Mouse (Mus musculus): ENCODE measurements around the gene Tmtc2. TPM values are rescaled to one million over a fixed set of nuclear protein-coding genes. Genes with fewer than 3 reads are reported as not detected.

The Tmtc2 gene
- total RNA-seq, 1 experiment, result 0.89 TPM

- H3K36me3 ChIP-seq (ENCODE audit: control insufficient read depth, insufficient read depth, low read length, poor library complexity, severe bottlenecking), result no peaks in the 10 kb centered on the region
- in situ Hi-C loops (cut with MboI; ENCODE audit: low sequenced_read_pairs in 2 of 2, unreplicated experiment in 2 of 2), result no loop called here
- H3K4me3 ChIP-seq (ENCODE audit: insufficient read depth in 1 of 2, low read depth in 1 of 2, low read length in 2 of 2, poor library complexity in 1 of 2, severe bottlenecking in 1 of 2), result no peak overlapping the region
- no peak for TF ChIP-seq HCFC1 (IDR thresholded peaks at IDR 0.05; ENCODE audit: borderline replicate concordance, insufficient read depth, low read length)
- TF ChIP-seq CHD2 (IDR thresholded peaks at IDR 0.05; ENCODE audit: low read depth, low read length), result no peak
- no peak for TF ChIP-seq MAFK (IDR thresholded peaks at IDR 0.05; ENCODE audit: insufficient read depth, low read depth, low read length)
- no peak for TF ChIP-seq ZNF384 (IDR thresholded peaks at IDR 0.05; ENCODE audit: low read depth, low read length)
- TF ChIP-seq ZC3H11A (IDR thresholded peaks at IDR 0.05; ENCODE audit: borderline replicate concordance, low read depth, low read length), result no peak
- H3K9me3 ChIP-seq (ENCODE audit: control insufficient read depth, insufficient read depth, low read depth, low read length), result no peaks in the 10 kb centered on the region
- H3K27ac ChIP-seq (ENCODE audit: insufficient read depth, low read depth, low read length, poor library complexity, severe bottlenecking), result no peak overlapping the region
- no peaks in the 10 kb centered on the region for H3K4me1 ChIP-seq (ENCODE audit: control insufficient read depth in 2 of 2, insufficient read depth in 2 of 2, low read length in 2 of 2, poor library complexity in 1 of 2)
- DNase-seq (ENCODE audit: low read depth, low spot score), result no peak
- H3K9ac ChIP-seq (ENCODE audit: insufficient read depth, low read depth, low read length, poor library complexity, severe bottlenecking), result no peak overlapping the region
Observed at GRCm38 (mm10) chr10:105153789-105154188, 420.5 kb downstream of the Tmtc2 start.

GRCm38 (mm10) chr10:105144382-105144781 lies 429.9 kb downstream of the Tmtc2 start:
- DNase-seq (ENCODE audit: low read depth, low spot score), result no peak
- Histone ChIP-seq H3K4me1 (ENCODE audit: control insufficient read depth in 2 of 2, insufficient read depth in 2 of 2, low read length in 2 of 2, poor library complexity in 1 of 2) (no peaks in the 10 kb centered on the region), H3K9ac (ENCODE audit: insufficient read depth, low read depth, low read length, poor library complexity, severe bottlenecking) (no peak overlapping the region), H3K27ac (ENCODE audit: insufficient read depth, low read depth, low read length, poor library complexity, severe bottlenecking) (no peak overlapping the region), H3K9me3 (ENCODE audit: control insufficient read depth, insufficient read depth, low read depth, low read length) (no peaks in the 10 kb centered on the region), H3K36me3 (ENCODE audit: control insufficient read depth, insufficient read depth, low read length, poor library complexity, severe bottlenecking) (no peaks in the 10 kb centered on the region), H3K4me3 (ENCODE audit: insufficient read depth in 1 of 2, low read depth in 1 of 2, low read length in 2 of 2, poor library complexity in 1 of 2, severe bottlenecking in 1 of 2) (no peak overlapping the region)
- no peak for TF ChIP-seq ZC3H11A (IDR thresholded peaks at IDR 0.05; ENCODE audit: borderline replicate concordance, low read depth, low read length)
- no peak for TF ChIP-seq HCFC1 (IDR thresholded peaks at IDR 0.05; ENCODE audit: borderline replicate concordance, insufficient read depth, low read length)
- no peak for TF ChIP-seq ZNF384 (IDR thresholded peaks at IDR 0.05; ENCODE audit: low read depth, low read length)
- no peak for TF ChIP-seq CHD2 (IDR thresholded peaks at IDR 0.05; ENCODE audit: low read depth, low read length)
- no peak for TF ChIP-seq MAFK (IDR thresholded peaks at IDR 0.05; ENCODE audit: insufficient read depth, low read depth, low read length)
- in situ Hi-C loops (cut with MboI; ENCODE audit: low sequenced_read_pairs in 2 of 2, unreplicated experiment in 2 of 2), result no loop called here

- in situ Hi-C loops (cut with MboI; ENCODE audit: low sequenced_read_pairs in 2 of 2, unreplicated experiment in 2 of 2), result no loop called here
- Histone ChIP-seq H3K4me1 (ENCODE audit: control insufficient read depth in 2 of 2, insufficient read depth in 2 of 2, low read length in 2 of 2, poor library complexity in 1 of 2) (no peaks in the 10 kb centered on the region), H3K9ac (ENCODE audit: insufficient read depth, low read depth, low read length, poor library complexity, severe bottlenecking) (no peak overlapping the region), H3K36me3 (ENCODE audit: control insufficient read depth, insufficient read depth, low read length, poor library complexity, severe bottlenecking) (no peaks in the 10 kb centered on the region), H3K27ac (ENCODE audit: insufficient read depth, low read depth, low read length, poor library complexity, severe bottlenecking) (no peak overlapping the region), H3K4me3 (ENCODE audit: insufficient read depth in 1 of 2, low read depth in 1 of 2, low read length in 2 of 2, poor library complexity in 1 of 2, severe bottlenecking in 1 of 2) (no peak overlapping the region), H3K9me3 (ENCODE audit: control insufficient read depth, insufficient read depth, low read depth, low read length) (no peaks in the 10 kb centered on the region)
- TF ChIP-seq ZC3H11A (IDR thresholded peaks at IDR 0.05; ENCODE audit: borderline replicate concordance, low read depth, low read length) (no peak), MAFK (IDR thresholded peaks at IDR 0.05; ENCODE audit: insufficient read depth, low read depth, low read length) (no peak), HCFC1 (IDR thresholded peaks at IDR 0.05; ENCODE audit: borderline replicate concordance, insufficient read depth, low read length) (no peak), ZNF384 (IDR thresholded peaks at IDR 0.05; ENCODE audit: low read depth, low read length) (no peak), CHD2 (IDR thresholded peaks at IDR 0.05; ENCODE audit: low read depth, low read length) (no peak)
- DNase-seq (ENCODE audit: low read depth, low spot score), result no peak
Observed at GRCm38 (mm10) chr10:105142201-105142600, 432.1 kb downstream of the Tmtc2 start.

Data from ES-E14 (cell line).